Mouse (Mus musculus) intestine, embryonic 14.5 days (tissue): Measurements from ENCODE around the gene Cep170. TPM values are rescaled to one million over a fixed set of nuclear protein-coding genes. Genes with fewer than 3 reads are reported as not detected.

Source experiments
- ATAC-seq: fragments of 200-750 bp; cut with Nextera tagmentation; replicated peaks from 2 replicates; pipeline ENCODE4 v1.8.0; 2017; ENCODE audit warnings: low read depth, moderate number of reproducible peaks, moderate TSS enrichment, moderate library complexity; ENCODE audit not compliant: low FRiP score, low TSS enrichment
- DNase-seq: peaks from one replicate; pipeline ENCODE4 v3.0.0-alpha.2; 2018; ENCODE audit warnings: low spot score
- H3K27ac ChIP-seq: fragments of 300-500 bp; sonication (generic); 2 replicates; pipeline ENCODE4 v1.5.1; 2014; ENCODE audit warnings: low read depth, mild to moderate bottlenecking, control low read depth
- H3K27me3 ChIP-seq: fragments of 300-500 bp; sonication (generic); replicated peaks from 2 replicates; pipeline ENCODE4 v1.6.1; 2014; ENCODE audit warnings: low read length, control low read depth; ENCODE audit not compliant: control insufficient read depth, insufficient read depth
- H3K36me3 ChIP-seq: fragments of 300-500 bp; sonication (generic); 2 replicates; pipeline ENCODE4 v1.6.1; 2014; ENCODE audit warnings: low read length, control low read depth; ENCODE audit not compliant: control insufficient read depth, insufficient read depth
- H3K4me1 ChIP-seq: fragments of 300-500 bp; sonication (generic); replicated peaks from 2 replicates; pipeline ENCODE4 v1.6.1; 2014; ENCODE audit warnings: low read length, control low read depth, mixed read lengths; ENCODE audit not compliant: control insufficient read depth, insufficient read depth
- H3K4me2 ChIP-seq: fragments of 300-500 bp; sonication (generic); 2 replicates; pipeline ENCODE4 v1.6.1; 2014; ENCODE audit warnings: low read length
- H3K4me3 ChIP-seq: fragments of 300-500 bp; sonication (generic); 2 replicates; pipeline ENCODE4 v1.5.1; 2014; ENCODE audit warnings: low read depth, low read length, control low read depth, mixed read lengths
- H3K9ac ChIP-seq: fragments of 300-500 bp; sonication (generic); 2 replicates; pipeline ENCODE4 v1.6.1; 2014; ENCODE audit warnings: mild to moderate bottlenecking, low read length
- H3K9me3 ChIP-seq: fragments of 300-500 bp; sonication (generic); 2 replicates; pipeline ENCODE4 v1.6.1; 2016; ENCODE audit warnings: low read length, control low read depth; ENCODE audit not compliant: control insufficient read depth
- WGBS: fragments of 180-500 bp; shearing (Covaris S2); extraction: QIAGEN DNeasy Blood & Tissue Kit; methylation state at CpG from one replicate; pipeline ENCODE4 v1.1.7; 2014; 5-methylcytosine and 5-hydroxymethylcytosine counted together
- polyA plus RNA-seq: library from polyadenylated mRNA; unstranded; fragments of >200 nt; fragmentation: Nextera tagmentation; extraction: Ambion mirVana; gene quantifications from 2 replicates; pipeline ENCODE4 v1.2.1, GENCODE M21; 2014

Cep170 gene
- polyA plus RNA-seq, 1 experiment from 2014 or later, result 23.5 TPM

- DNase-seq (no peak), ATAC-seq (no peak)
- Histone ChIP-seq H3K36me3 (peaks cover 5% of the 10 kb centered on the region; the same call in 1 of the 2 replicates), H3K9ac (no peak overlapping the region), H3K4me3 (no peak overlapping the region), H3K27me3 (no peaks in the 10 kb centered on the region), H3K4me2 (no peak overlapping the region), H3K27ac (no peak overlapping the region), H3K9me3 (no peaks in the 10 kb centered on the region), H3K4me1 (peaks cover 6% of the 10 kb centered on the region; the same call in 1 of the 2 replicates)
- WGBS, result 90% methylated on average over 12 of the region's 12 CpGs
Measured at GRCm38 (mm10) chr1:176828666-176829065, 14.8 kb upstream of the Cep170 start.

GRCm38 (mm10) chr1:176827945-176828485 lies 14.1 kb upstream of the Cep170 start:
- Histone ChIP-seq H3K4me2 (no peak overlapping the region), H3K36me3 (peaks cover 5% of the 10 kb centered on the region; the same call in 1 of the 2 replicates), H3K4me3 (no peak overlapping the region), H3K27me3 (no peaks in the 10 kb centered on the region), H3K27ac (no peak overlapping the region), H3K9me3 (no peaks in the 10 kb centered on the region), H3K9ac (no peak overlapping the region), H3K4me1 (peaks cover 6% of the 10 kb centered on the region; the same call in 1 of the 2 replicates)
- no peak for ATAC-seq
- 74% methylated on average over 5 of the region's 5 CpGs for WGBS
- DNase-seq, result no peak

- H3K9ac ChIP-seq, result no peak overlapping the region
- peaks cover 5% of the 10 kb centered on the region; the same call in 1 of the 2 replicates for H3K36me3 ChIP-seq
- no peak overlapping the region for H3K4me3 ChIP-seq
- DNase-seq, result no peak
- no peaks in the 10 kb centered on the region for H3K27me3 ChIP-seq
- H3K27ac ChIP-seq, result no peak overlapping the region
- H3K4me2 ChIP-seq, result no peak overlapping the region
- peaks cover 6% of the 10 kb centered on the region; the same call in 1 of the 2 replicates for H3K4me1 ChIP-seq
- WGBS, result 71% methylated on average over 4 of the region's 4 CpGs
- no peak for ATAC-seq
- H3K9me3 ChIP-seq, result no peaks in the 10 kb centered on the region
Measured at GRCm38 (mm10) chr1:176827365-176827764, 13.5 kb upstream of the Cep170 start.

- Histone ChIP-seq H3K27ac (no peak overlapping the region), H3K4me1 (peaks cover 6% of the 10 kb centered on the region; the same call in 1 of the 2 replicates), H3K27me3 (no peaks in the 10 kb centered on the region), H3K9ac (no peak overlapping the region), H3K9me3 (no peaks in the 10 kb centered on the region), H3K4me3 (no peak overlapping the region), H3K4me2 (no peak overlapping the region), H3K36me3 (peaks cover 5% of the 10 kb centered on the region; the same call in 1 of the 2 replicates)
- DNase-seq (no peak), ATAC-seq (no peak)
- 84% methylated on average over 4 of the region's 4 CpGs for WGBS
Measured at GRCm38 (mm10) chr1:176826931-176827330, 13.1 kb upstream of the Cep170 start.

GRCm38 (mm10) chr1:176826186-176826585 lies 12.3 kb upstream of the Cep170 start:
- Histone ChIP-seq H3K36me3 (peaks cover 3% of the 10 kb centered on the region; the same call in 1 of the 2 replicates), H3K9ac (no peak overlapping the region), H3K27me3 (no peaks in the 10 kb centered on the region), H3K4me1 (peaks cover 6% of the 10 kb centered on the region; the same call in 1 of the 2 replicates), H3K4me2 (no peak overlapping the region), H3K27ac (no peak overlapping the region), H3K4me3 (no peak overlapping the region), H3K9me3 (no peaks in the 10 kb centered on the region)
- ATAC-seq, result no peak
- no peak for DNase-seq
- WGBS, result 84% methylated on average over 11 of the region's 11 CpGs

GRCm38 (mm10) chr1:176825084-176825483 lies 11.2 kb upstream of the Cep170 start:
- ATAC-seq, result no peak
- no peak overlapping the region for H3K4me2 ChIP-seq
- 89% methylated on average over 4 of the region's 4 CpGs for WGBS
- no peak overlapping the region for H3K4me3 ChIP-seq
- no peaks in the 10 kb centered on the region for H3K9me3 ChIP-seq
- H3K36me3 ChIP-seq, result no peaks in the 10 kb centered on the region
- DNase-seq, result no peak
- H3K9ac ChIP-seq, result no peak overlapping the region
- H3K27me3 ChIP-seq, result no peaks in the 10 kb centered on the region
- peaks cover 6% of the 10 kb centered on the region; the same call in 1 of the 2 replicates for H3K4me1 ChIP-seq
- H3K27ac ChIP-seq, result no peak overlapping the region

GRCm38 (mm10) chr1:176824611-176825010 lies 10.7 kb upstream of the Cep170 start:
- no peaks in the 10 kb centered on the region for H3K27me3 ChIP-seq
- no peak for ATAC-seq
- no peaks in the 10 kb centered on the region for H3K36me3 ChIP-seq
- DNase-seq, result no peak
- no peak overlapping the region for H3K4me2 ChIP-seq
- no peaks in the 10 kb centered on the region for H3K9me3 ChIP-seq
- H3K4me1 ChIP-seq, result peaks cover 6% of the 10 kb centered on the region; the same call in 1 of the 2 replicates
- no peak overlapping the region for H3K9ac ChIP-seq
- no peak overlapping the region for H3K4me3 ChIP-seq
- no peak overlapping the region for H3K27ac ChIP-seq
- WGBS, result 91% methylated on average over 6 of the region's 6 CpGs

GRCm38 (mm10) chr1:176823889-176824288 lies 10.0 kb upstream of the Cep170 start:
- no peak overlapping the region for H3K27ac ChIP-seq
- H3K4me3 ChIP-seq, result no peak overlapping the region
- ATAC-seq (no peak), DNase-seq (no peak)
- no peaks in the 10 kb centered on the region for H3K9me3 ChIP-seq
- H3K4me1 ChIP-seq, result peaks cover 7% of the 10 kb centered on the region; the same call in 1 of the 2 replicates
- H3K4me2 ChIP-seq, result no peak overlapping the region
- 61% methylated on average over 8 of the region's 8 CpGs for WGBS
- no peak overlapping the region for H3K9ac ChIP-seq
- no peaks in the 10 kb centered on the region for H3K27me3 ChIP-seq
- H3K36me3 ChIP-seq, result no peaks in the 10 kb centered on the region

GRCm38 (mm10) chr1:176822949-176823348 lies 9.1 kb upstream of the Cep170 start:
- ATAC-seq, result no peak
- H3K4me2 ChIP-seq, result no peak overlapping the region
- WGBS, result 71% methylated on average over 4 of the region's 4 CpGs
- no peak overlapping the region for H3K9ac ChIP-seq
- no peak overlapping the region for H3K27ac ChIP-seq
- DNase-seq, result no peak
- H3K9me3 ChIP-seq, result no peaks in the 10 kb centered on the region
- peaks cover 15% of the 10 kb centered on the region for H3K4me1 ChIP-seq
- H3K27me3 ChIP-seq, result no peaks in the 10 kb centered on the region
- H3K4me3 ChIP-seq, result no peak overlapping the region
- no peaks in the 10 kb centered on the region for H3K36me3 ChIP-seq
